Mouse (Mus musculus) cerebellum, adult 2 months (tissue): ENCODE measurements around the gene Gm49396. TPM values are rescaled to one million over a fixed set of nuclear protein-coding genes. Genes with fewer than 3 reads are reported as not detected.
A peak's percentile ranks its signal among the peaks of the same experiment; 100 is the strongest.

Experiments used
- DNase-seq, 2 experiments: peaks; one replicate each; pipeline ENCODE4 v3.0.0; 2021
- H3K27ac ChIP-seq: fragments of 200-500 bp; 2 replicates; pipeline ENCODE4 v1.5.1; 2012; ENCODE audit warnings: low read length, control low read depth, inconsistent platforms; ENCODE audit not compliant: insufficient read depth
- H3K27me3 ChIP-seq: fragments of 200-500 bp; 2 replicates; pipeline ENCODE4 v1.6.1; 2012; ENCODE audit warnings: inconsistent platforms, mild to moderate bottlenecking, low read length, moderate library complexity; ENCODE audit not compliant: control insufficient read depth, insufficient read depth
- H3K4me1 ChIP-seq: fragments of 200-500 bp; 2 replicates; pipeline ENCODE4 v1.6.1; 2011; ENCODE audit warnings: low read length; ENCODE audit not compliant: control insufficient read depth, insufficient read depth
- H3K4me3 ChIP-seq: fragments of 200-500 bp; replicated peaks from 2 replicates; pipeline ENCODE3; 2011; ENCODE audit warnings: mild to moderate bottlenecking, low read depth, low read length, control low read depth; ENCODE audit not compliant: insufficient read depth
- CTCF ChIP-seq: fragments of 200-500 bp; IDR thresholded peaks from 2 replicates; pipeline ENCODE4 v1.5.1; 2011; ENCODE audit warnings: low read depth, mild to moderate bottlenecking, control low read depth, low read length, moderate library complexity, borderline replicate concordance; ENCODE audit not compliant: insufficient read depth
- POLR2A ChIP-seq: fragments of 200-500 bp; IDR thresholded peaks from 2 replicates; pipeline ENCODE4 v1.6.1; 2011; ENCODE audit warnings: low read length, control low read depth, borderline replicate concordance; ENCODE audit not compliant: insufficient read depth
- WGBS: fragments of 180-500 bp; shearing (Covaris S2); methylation state at CpG from one replicate; pipeline ENCODE4 v1.1.7; 2018; 5-methylcytosine and 5-hydroxymethylcytosine counted together
- polyA plus RNA-seq: library from polyadenylated mRNA; depleted of rRNA; stranded (reverse); fragments of >200 nt; gene quantifications from 2 replicates; pipeline ENCODE4 v1.2.3, GENCODE M21; 2012; rRNA removed

The Gm49396 gene
- polyA plus RNA-seq, 1 experiment = 12.3 TPM

DNA sequence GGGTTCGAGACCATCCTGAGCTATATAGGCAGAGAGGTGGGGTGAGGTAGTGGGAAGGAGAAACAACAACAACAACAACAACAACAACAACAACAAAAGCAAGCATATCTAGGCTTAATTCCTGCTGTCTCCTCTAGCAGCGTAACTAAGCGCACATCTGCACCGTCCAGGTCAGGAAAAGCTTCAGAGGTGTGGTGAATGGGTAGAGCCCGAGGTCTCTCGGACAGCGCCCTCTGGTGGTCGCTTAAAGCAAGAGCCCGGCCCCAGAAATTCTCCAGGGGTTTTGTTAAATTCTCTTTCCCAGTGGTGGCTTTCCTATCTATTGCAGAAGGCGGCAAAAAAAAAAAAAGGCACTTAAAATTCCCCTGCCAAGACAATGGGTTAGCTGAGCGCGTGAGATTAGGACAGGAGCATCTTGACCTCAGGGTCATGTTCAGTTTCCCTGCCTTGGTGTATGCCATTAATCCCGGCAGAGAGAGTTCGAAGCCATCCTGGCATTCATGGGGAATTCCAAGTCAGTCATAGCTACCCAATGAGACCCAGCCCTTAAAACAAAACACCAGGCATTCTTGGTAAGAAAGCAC, 50.5 kb downstream of the Gm49396 start:
- Histone ChIP-seq H3K4me1 (no peaks in the 10 kb centered on the region), H3K27me3 (no peaks in the 10 kb centered on the region), H3K4me3 (no peak overlapping the region), H3K27ac (no peak overlapping the region)
- DNase-seq = peak; percentile 49 to 70
- 20% methylated on average over 14 of the region's 14 CpGs for WGBS
- no peak for TF ChIP-seq POLR2A
- peak; percentile 58 for TF ChIP-seq CTCF

DNA sequence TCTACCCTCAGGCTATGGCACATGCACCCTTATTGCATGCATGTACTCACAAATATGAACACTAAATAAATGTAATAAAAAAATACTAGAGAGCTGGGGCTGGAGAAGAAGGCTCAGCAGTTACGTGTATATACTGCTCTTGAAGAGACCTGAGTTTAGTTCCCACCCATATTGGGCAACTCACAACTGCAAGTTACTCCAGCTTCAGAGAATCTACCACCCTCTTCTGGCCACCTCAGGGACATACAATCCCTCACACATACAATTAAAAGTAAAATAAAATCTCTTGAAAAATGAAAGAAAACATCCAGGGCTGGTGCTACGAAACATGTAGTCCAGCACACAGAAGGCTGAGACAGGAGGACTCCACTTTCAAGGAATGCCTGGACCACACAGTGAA, 51.3 kb downstream of the Gm49396 start:
- H3K4me3 ChIP-seq = no peak overlapping the region
- no peak overlapping the region for H3K27ac ChIP-seq
- no peak for DNase-seq
- WGBS = 78% methylated on average over 2 of the region's 2 CpGs
- no peaks in the 10 kb centered on the region for H3K27me3 ChIP-seq
- no peaks in the 10 kb centered on the region for H3K4me1 ChIP-seq
- no peak for TF ChIP-seq CTCF
- no peak for TF ChIP-seq POLR2A

DNA sequence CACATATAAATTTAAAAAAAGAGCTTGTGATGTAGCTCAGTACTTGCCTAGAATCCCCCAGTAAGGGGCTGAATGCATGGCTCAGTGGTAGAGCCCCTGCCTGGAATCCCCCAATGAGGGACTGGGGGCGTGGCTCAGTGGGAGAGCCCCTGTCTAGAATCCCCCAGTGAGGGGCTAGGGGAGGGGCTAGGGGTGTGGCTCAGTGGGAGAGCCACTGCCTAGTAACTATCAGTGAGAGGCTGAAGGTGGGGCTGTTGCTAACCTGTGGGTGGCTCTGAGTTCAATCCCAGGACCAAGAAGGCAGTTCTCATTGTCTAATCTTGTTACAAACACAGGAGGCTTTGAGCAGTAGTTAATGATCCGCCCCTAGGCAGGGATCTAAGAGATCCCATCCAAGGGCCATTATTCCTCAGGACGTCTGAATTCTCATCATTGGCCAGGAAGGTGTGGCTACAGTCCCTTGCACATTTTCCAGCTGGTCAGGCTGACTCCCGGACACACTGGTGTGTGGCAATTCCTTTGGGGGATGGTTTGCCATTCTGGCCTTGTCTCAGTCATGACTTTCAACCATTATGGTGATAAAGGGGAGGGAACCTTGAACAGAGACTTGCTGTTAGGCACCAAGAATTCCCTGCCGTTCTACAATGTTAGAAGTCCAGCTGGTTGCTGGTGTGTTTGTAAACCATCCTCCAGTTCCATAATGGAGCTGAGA, 52.1 kb downstream of the Gm49396 start:
- TF ChIP-seq POLR2A (no peak), CTCF (no peak)
- no peak overlapping the region for H3K27ac ChIP-seq
- H3K4me1 ChIP-seq = no peaks in the 10 kb centered on the region
- no peak overlapping the region for H3K4me3 ChIP-seq
- 55% methylated on average over 5 of the region's 5 CpGs for WGBS
- no peak for DNase-seq
- H3K27me3 ChIP-seq = no peaks in the 10 kb centered on the region

Other genes starting within 250 kb of the Gm49396 start
- gene Syne4, start 248.5 kb upstream of the Gm49396 start, polyA plus RNA-seq = 63.4 and 63.8 TPM in 2 replicates
- 0.57 and 0.73 TPM in 2 replicates for gene E130208F15Rik, start 241.6 kb upstream of the Gm49396 start, polyA plus RNA-seq
- 21.9 and 23.8 TPM in 2 replicates for gene Sdhaf1, start 239.4 kb upstream of the Gm49396 start, polyA plus RNA-seq
- gene Lrfn3, start 200.6 kb upstream of the Gm49396 start, polyA plus RNA-seq = 20.4 and 22.1 TPM in 2 replicates
- gene Tyrobp, start 149.6 kb upstream of the Gm49396 start, polyA plus RNA-seq = 23.5 and 32.5 TPM in 2 replicates
- 0.34 and 0.84 TPM in 2 replicates for gene Hcst, start 143.5 kb upstream of the Gm49396 start, polyA plus RNA-seq
- gene Nfkbid, start 141.6 kb upstream of the Gm49396 start, polyA plus RNA-seq = 5.1 and 5.4 TPM in 2 replicates
- gene Aplp1, start 117.8 kb upstream of the Gm49396 start, polyA plus RNA-seq = 782 and 892 TPM in 2 replicates
- gene Kirrel2, start 105.7 kb upstream of the Gm49396 start, polyA plus RNA-seq = 2.7 TPM in 2 replicates
- gene Nphs1, start 105.0 kb upstream of the Gm49396 start, polyA plus RNA-seq = 0.43 and 0.56 TPM in 2 replicates
- gene Prodh2, start 69.7 kb upstream of the Gm49396 start, polyA plus RNA-seq = not detected in 2 replicates
- 38.5 and 39.8 TPM in 2 replicates for gene Arhgap33, start 28.3 kb upstream of the Gm49396 start, polyA plus RNA-seq
- 23.8 and 24.3 TPM in 2 replicates for gene Hspb6, start 11.2 kb upstream of the Gm49396 start, polyA plus RNA-seq
- 5.6 and 7.4 TPM in 2 replicates for gene Proser3, start 11.0 kb upstream of the Gm49396 start, polyA plus RNA-seq
- gene Lin37, start 3.5 kb upstream of the Gm49396 start, polyA plus RNA-seq = 60.2 and 62.5 TPM in 2 replicates
- gene U2af1l4, start within 50 bp of the Gm49396 start, polyA plus RNA-seq = 109 and 117 TPM in 2 replicates
- 147 and 155 TPM in 2 replicates for gene Psenen, start 283 bp downstream of the Gm49396 start, polyA plus RNA-seq
- 8.3 and 10.1 TPM in 2 replicates for gene Igflr1, start 2.1 kb downstream of the Gm49396 start, polyA plus RNA-seq
- gene Kmt2b, start 25.4 kb downstream of the Gm49396 start, polyA plus RNA-seq = 57.7 and 60.0 TPM in 2 replicates
- not detected in 2 replicates for gene Zbtb32, start 35.6 kb downstream of the Gm49396 start, polyA plus RNA-seq
- 2.0 and 2.2 TPM in 2 replicates for gene Upk1a, start 49.5 kb downstream of the Gm49396 start, polyA plus RNA-seq
- gene Cox6b1, start 62.8 kb downstream of the Gm49396 start, polyA plus RNA-seq = 1,224 and 1,255 TPM in 2 replicates
- not detected in 2 replicates for gene Etv2, start 72.5 kb downstream of the Gm49396 start, polyA plus RNA-seq
- 66.6 and 69.5 TPM in 2 replicates for gene Rbm42, start 87.0 kb downstream of the Gm49396 start, polyA plus RNA-seq
- gene Haus5, start 101.7 kb downstream of the Gm49396 start, polyA plus RNA-seq = 16.4 and 17.1 TPM in 2 replicates
- gene Pmis2, start 108.3 kb downstream of the Gm49396 start, polyA plus RNA-seq = not detected in 2 replicates
- not detected in 2 replicates for gene 2200002J24Rik, start 135.6 kb downstream of the Gm49396 start, polyA plus RNA-seq
- 0.33 and 0.39 TPM in 2 replicates for gene Atp4a, start 148.9 kb downstream of the Gm49396 start, polyA plus RNA-seq
- 247 TPM in 2 replicates for gene Tmem147, start 166.2 kb downstream of the Gm49396 start, polyA plus RNA-seq
- not detected in 2 replicates for gene Gapdhs, start 180.3 kb downstream of the Gm49396 start, polyA plus RNA-seq
- 6.3 and 6.9 TPM in 2 replicates for gene Sbsn, start 188.1 kb downstream of the Gm49396 start, polyA plus RNA-seq
- gene Dmkn, start 200.4 kb downstream of the Gm49396 start, polyA plus RNA-seq = 1.4 and 1.8 TPM in 2 replicates
- gene Krtdap, start 224.6 kb downstream of the Gm49396 start, polyA plus RNA-seq = not detected in 2 replicates